Mouse (Mus musculus) left cerebral cortex, postnatal 14 days (tissue): Measurements from ENCODE around the gene Fanca. TPM values are rescaled to one million over a fixed set of nuclear protein-coding genes. Genes with fewer than 3 reads are reported as not detected.

ENCODE experiments used
- DNase-seq, 2 experiments: peaks; one replicate each; pipeline ENCODE4 v3.0.0; 2021 to 2022; ENCODE audit warnings: low spot score in 2 of 2, mixed read lengths in 1 of 2
- intact Hi-C: fragments of 180-260 bp; cut with DNase I; formaldehyde crosslinking; loops from one replicate; pipeline ENCODE4 v1.15.1; 2025
- long read RNA-seq, 2 experiments: library from polyadenylated mRNA; stranded (forward); transcript quantifications; one replicate each; pipeline ENCODE4 v2.0.0; 2021
- total RNA-seq, 2 experiments: library from RNA; stranded (reverse); gene quantifications; 2 replicates each; pipeline ENCODE4 v1.2.3; 2021

Gene Fanca
- total RNA-seq, result 1 to 10 TPM; 4.1 to 6.5 TPM
- long read RNA-seq, experiment 1, result 0 reads
- long read RNA-seq, experiment 2, partial matches to known transcripts, result 2 of 2 reads
- long read RNA-seq, experiment 2, other reads (novel, unspliced or antisense), result 0 of 2 reads

GRCm38 (mm10) chr8:123318467-123318911, at the start of gene Fanca:
Gene Fanca (minus strand): TSS chr8:123318576.
- DNase-seq, result peak; percentile 92
- intact Hi-C loops, result no loop called here

GRCm38 (mm10) chr8:123361082-123361739, 42.8 kb upstream of the Fanca start:
- DNase-seq, result peak; percentile 88 to 90
- intact Hi-C loops, result loop anchor here (1.0 kb wide), 1 partner anchor 42 kb away; no protein-coding TSS in a partner anchor

- intact Hi-C loops, result no loop called here
- DNase-seq, result no peak
Observed at GRCm38 (mm10) chr8:123353216-123353615, 34.8 kb upstream of the Fanca start.

GRCm38 (mm10) chr8:123352786-123353185, 34.4 kb upstream of the Fanca start:
- intact Hi-C loops, result no loop called here
- peak; percentile 66 to 85 for DNase-seq

GRCm38 (mm10) chr8:123352118-123352517, 33.7 kb upstream of the Fanca start:
- DNase-seq, result no peak
- intact Hi-C loops, result no loop called here

- intact Hi-C loops, result no loop called here
- DNase-seq, result no peak
Observed at GRCm38 (mm10) chr8:123349073-123349472, 30.7 kb upstream of the Fanca start.

GRCm38 (mm10) chr8:123348237-123348843, 30.0 kb upstream of the Fanca start:
- intact Hi-C loops, result no loop called here
- peak; percentile 52 to 61 for DNase-seq

- DNase-seq, result no peak
- intact Hi-C loops, result no loop called here
Observed at GRCm38 (mm10) chr8:123347293-123347692, 28.9 kb upstream of the Fanca start.

- DNase-seq, result no peak
- intact Hi-C loops, result no loop called here
Observed at GRCm38 (mm10) chr8:123345856-123346255, 27.5 kb upstream of the Fanca start.

GRCm38 (mm10) chr8:123345135-123345534, 26.8 kb upstream of the Fanca start:
- no peak for DNase-seq
- intact Hi-C loops, result no loop called here

- no peak for DNase-seq
- intact Hi-C loops, result no loop called here
Observed at GRCm38 (mm10) chr8:123343422-123343821, 25.0 kb upstream of the Fanca start.

- no peak for DNase-seq
- intact Hi-C loops, result no loop called here
Observed at GRCm38 (mm10) chr8:123342911-123343310, 24.5 kb upstream of the Fanca start.

GRCm38 (mm10) chr8:123342253-123342652, 23.9 kb upstream of the Fanca start:
- intact Hi-C loops, result no loop called here
- DNase-seq, result no peak

GRCm38 (mm10) chr8:123341040-123342015, 23.0 kb upstream of the Fanca start:
- intact Hi-C loops, result no loop called here
- DNase-seq, result no peak

GRCm38 (mm10) chr8:123340071-123340470, 21.7 kb upstream of the Fanca start:
- intact Hi-C loops, result no loop called here
- DNase-seq, result no peak

- DNase-seq, result no peak
- intact Hi-C loops, result no loop called here
Observed at GRCm38 (mm10) chr8:123337475-123337874, 19.1 kb upstream of the Fanca start.

- no peak for DNase-seq
- intact Hi-C loops, result no loop called here
Observed at GRCm38 (mm10) chr8:123334467-123334866, 16.1 kb upstream of the Fanca start.

- DNase-seq, result peak; percentile 41 to 43
- intact Hi-C loops, result no loop called here
Observed at GRCm38 (mm10) chr8:123333864-123334263, 15.5 kb upstream of the Fanca start.

- intact Hi-C loops, result no loop called here
- DNase-seq, result no peak
Observed at GRCm38 (mm10) chr8:123333091-123333587, 14.8 kb upstream of the Fanca start.
